Mouse (Mus musculus) intestine, postnatal 0 days (tissue): ENCODE results near the gene Snrpc. TPM values are rescaled to one million over a fixed set of nuclear protein-coding genes. Genes with fewer than 3 reads are reported as not detected.
A peak's percentile ranks its signal among the peaks of the same experiment; 100 is the strongest.

Source experiments
- ATAC-seq: fragments of 200-750 bp; cut with Nextera tagmentation; 2 replicates; pipeline ENCODE4 v1.8.0; 2017; ENCODE audit warnings: mild to moderate bottlenecking, moderate TSS enrichment, moderate library complexity
- H3K27ac ChIP-seq: fragments of 300-500 bp; sonication (generic); 2 replicates; pipeline ENCODE4 v1.5.1; 2014; ENCODE audit warnings: mild to moderate bottlenecking, low read depth, low read length, moderate library complexity
- H3K27me3 ChIP-seq: fragments of 300-500 bp; sonication (generic); replicated peaks from 2 replicates; pipeline ENCODE4 v1.6.1; 2014; ENCODE audit warnings: low read length, mixed read lengths; ENCODE audit not compliant: control insufficient read depth, insufficient read depth
- H3K36me3 ChIP-seq: fragments of 300-500 bp; sonication (generic); 2 replicates; pipeline ENCODE4 v1.6.1; 2014; ENCODE audit warnings: mild to moderate bottlenecking, moderate library complexity; ENCODE audit not compliant: control insufficient read depth, insufficient read depth
- H3K4me1 ChIP-seq: fragments of 300-500 bp; sonication (generic); replicated peaks from 2 replicates; pipeline ENCODE4 v1.6.1; 2014; ENCODE audit warnings: antibody characterized with exemption, low read length, mixed read lengths; ENCODE audit not compliant: control insufficient read depth, insufficient read depth
- H3K4me2 ChIP-seq: fragments of 300-500 bp; sonication (generic); replicated peaks from 2 replicates; pipeline ENCODE4 v1.6.1; 2014; ENCODE audit warnings: low read depth, mild to moderate bottlenecking, moderate library complexity
- H3K4me3 ChIP-seq: fragments of 300-500 bp; sonication (generic); 2 replicates; pipeline ENCODE4 v1.5.1; 2014; ENCODE audit warnings: low read depth, low read length
- H3K9ac ChIP-seq: fragments of 300-500 bp; sonication (generic); 2 replicates; pipeline ENCODE4 v1.6.1; 2014; ENCODE audit warnings: mild to moderate bottlenecking, low read depth, low read length
- H3K9me3 ChIP-seq: fragments of 300-500 bp; sonication (generic); 2 replicates; pipeline ENCODE4 v1.6.1; 2016; ENCODE audit warnings: mixed run types; ENCODE audit not compliant: control insufficient read depth
- CTCF ChIP-seq: sonication (generic); IDR thresholded peaks from 2 replicates; pipeline ENCODE4 v1.5.1; 2016; ENCODE audit warnings: low read depth, mild to moderate bottlenecking, control low read depth, antibody characterized with exemption, moderate library complexity
- WGBS: fragments of 180-500 bp; shearing (Covaris S2); extraction: QIAGEN DNeasy Blood & Tissue Kit; methylation state at CpG from one replicate; pipeline ENCODE4 v1.1.7; 2014; 5-methylcytosine and 5-hydroxymethylcytosine counted together
- polyA plus RNA-seq: library from polyadenylated mRNA; unstranded; fragments of >200 nt; fragmentation: Nextera tagmentation; extraction: Ambion mirVana; gene quantifications from 2 replicates; pipeline ENCODE4 v1.2.1, GENCODE M21; 2015

The Snrpc gene
- polyA plus RNA-seq, 1 experiment from 2014 or later, result 156 TPM

DNA sequence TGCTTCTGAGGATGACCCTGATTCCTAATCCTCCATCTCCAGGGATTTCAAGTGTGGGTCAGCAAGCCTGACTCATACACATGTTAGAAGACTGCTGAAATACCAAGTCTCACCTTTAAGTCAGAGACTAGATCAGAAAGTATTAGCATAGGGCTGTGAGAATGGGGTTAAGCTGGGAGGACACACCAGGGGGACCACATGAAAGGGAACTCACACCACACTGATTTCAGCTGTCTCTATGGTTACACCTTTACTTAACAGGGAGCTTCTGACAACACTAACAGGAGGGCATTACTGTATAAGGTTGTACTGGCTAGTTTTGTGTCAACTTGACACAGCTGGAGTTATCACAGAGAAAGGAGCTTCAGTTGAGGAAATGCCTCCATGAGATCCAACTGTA lies 23.3 kb upstream of the Snrpc start:
- Histone ChIP-seq H3K27ac (no peak overlapping the region), H3K4me2 (no peak overlapping the region), H3K4me1 (peaks cover 3% of the 10 kb centered on the region; the same call in 1 of the 2 replicates), H3K9me3 (no peaks in the 10 kb centered on the region), H3K9ac (no peak overlapping the region), H3K36me3 (no peaks in the 10 kb centered on the region), H3K4me3 (no peak overlapping the region), H3K27me3 (no peaks in the 10 kb centered on the region)
- ATAC-seq, result no peak
- no peak for TF ChIP-seq CTCF

DNA sequence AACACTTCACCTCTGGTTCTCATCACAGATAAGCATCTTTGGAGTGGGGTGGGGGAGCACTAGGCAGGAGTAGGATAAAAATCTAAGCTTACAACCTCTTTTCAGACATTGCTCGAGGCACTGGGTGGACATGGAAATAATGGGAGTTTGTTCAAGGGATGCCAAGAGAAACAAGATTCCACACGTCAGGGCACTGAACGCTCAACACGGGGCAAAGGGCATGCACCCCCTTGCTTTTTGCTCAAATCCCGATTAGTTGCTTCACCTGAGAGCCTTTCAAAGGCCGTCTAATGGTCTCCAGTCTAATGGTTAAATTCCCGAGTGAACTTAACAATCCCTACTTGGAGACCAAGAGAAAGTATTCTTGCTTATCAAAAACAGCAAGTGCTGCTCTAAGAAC lies 18.9 kb upstream of the Snrpc start:
- no peak for ATAC-seq
- WGBS, result 13% methylated on average over 7 of the region's 7 CpGs
- no peak for TF ChIP-seq CTCF

DNA sequence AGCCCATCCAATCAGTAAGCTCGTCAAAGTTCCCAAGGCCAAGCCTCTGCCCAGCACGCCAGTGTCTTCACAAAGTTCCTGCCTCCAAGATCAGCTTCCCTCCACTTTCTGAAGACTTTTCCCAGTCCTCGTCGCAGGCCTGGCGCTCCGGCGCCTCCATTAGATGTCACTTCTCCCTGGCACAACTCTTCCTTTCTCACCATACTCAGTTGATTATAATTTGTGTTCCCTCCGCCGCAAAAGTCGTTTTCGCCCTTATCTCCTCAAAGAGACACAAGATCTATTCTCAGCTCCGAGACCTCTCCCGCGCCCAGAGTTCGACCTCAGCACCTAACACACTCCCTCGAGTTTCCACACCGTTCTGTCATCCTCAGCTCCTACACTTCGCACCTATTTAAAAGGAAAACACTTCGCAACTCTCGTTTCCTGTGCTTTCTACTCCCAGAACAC lies 18.4 kb upstream of the Snrpc start:
- Histone ChIP-seq H3K4me1 (peaks cover 9% of the 10 kb centered on the region; the same call in 1 of the 2 replicates), H3K36me3 (no peaks in the 10 kb centered on the region), H3K9me3 (no peaks in the 10 kb centered on the region), H3K4me3 (peak overlapping the region; percentile 84), H3K27ac (peak overlapping the region; percentile 97), H3K27me3 (no peaks in the 10 kb centered on the region), H3K4me2 (peak overlapping the region; percentile 68), H3K9ac (peak overlapping the region; percentile 89)
- ATAC-seq, result no peak
- WGBS, result under 1% methylated on average over 20 of the region's 20 CpGs
- no peak for TF ChIP-seq CTCF

More for the DNA sequence above, 18.9 kb upstream of the Snrpc start:
- Histone ChIP-seq H3K36me3 (no peaks in the 10 kb centered on the region), H3K4me1 (peaks cover 9% of the 10 kb centered on the region; the same call in 1 of the 2 replicates), H3K4me2 (peak overlapping the region; percentile 68), H3K27me3 (no peaks in the 10 kb centered on the region), H3K4me3 (peak overlapping the region; percentile 84), H3K9ac (peak overlapping the region; percentile 89), H3K9me3 (no peaks in the 10 kb centered on the region), H3K27ac (peak overlapping the region; percentile 97)

DNA sequence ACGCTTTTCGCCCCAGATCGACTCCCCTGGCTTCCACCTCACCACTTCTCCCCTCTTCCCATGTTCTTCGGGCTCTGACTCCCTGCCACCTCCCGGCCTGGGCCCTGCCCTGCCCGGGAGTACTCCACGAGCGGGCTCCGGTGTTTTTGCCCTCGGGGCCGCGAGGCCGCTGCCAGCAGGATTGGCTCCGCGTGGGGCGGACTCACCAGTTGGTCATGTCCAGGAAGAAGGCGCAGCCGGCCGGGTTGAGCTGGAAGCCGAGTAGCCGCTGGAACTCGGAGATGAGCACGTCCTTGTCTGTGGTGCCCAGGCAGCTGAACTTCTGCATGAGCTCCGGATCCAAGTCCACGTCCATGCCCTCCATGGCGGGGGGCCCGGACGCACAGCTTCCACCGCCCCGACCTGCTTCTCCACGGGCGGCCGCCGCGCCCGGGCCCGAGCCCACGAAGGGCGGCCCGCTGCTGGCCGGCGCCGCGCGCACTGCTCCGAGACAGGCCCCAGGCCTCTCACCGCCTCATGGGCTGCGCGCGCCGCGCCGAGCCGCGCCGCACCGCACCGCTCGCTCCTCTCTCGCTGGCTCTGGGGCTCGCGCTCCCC lies 17.9 kb upstream of the Snrpc start:
- Histone ChIP-seq H3K9me3 (no peaks in the 10 kb centered on the region), H3K9ac (peak overlapping the region; percentile 89), H3K4me1 (peaks cover 9% of the 10 kb centered on the region; the same call in 1 of the 2 replicates), H3K4me2 (peak overlapping the region; percentile 68), H3K27ac (peak overlapping the region; percentile 97), H3K4me3 (peak overlapping the region; percentile 84), H3K36me3 (no peaks in the 10 kb centered on the region), H3K27me3 (no peaks in the 10 kb centered on the region)
- under 1% methylated on average over 53 of the region's 62 CpGs for WGBS
- TF ChIP-seq CTCF, result no peak
- peak; percentile 11 for ATAC-seq

DNA sequence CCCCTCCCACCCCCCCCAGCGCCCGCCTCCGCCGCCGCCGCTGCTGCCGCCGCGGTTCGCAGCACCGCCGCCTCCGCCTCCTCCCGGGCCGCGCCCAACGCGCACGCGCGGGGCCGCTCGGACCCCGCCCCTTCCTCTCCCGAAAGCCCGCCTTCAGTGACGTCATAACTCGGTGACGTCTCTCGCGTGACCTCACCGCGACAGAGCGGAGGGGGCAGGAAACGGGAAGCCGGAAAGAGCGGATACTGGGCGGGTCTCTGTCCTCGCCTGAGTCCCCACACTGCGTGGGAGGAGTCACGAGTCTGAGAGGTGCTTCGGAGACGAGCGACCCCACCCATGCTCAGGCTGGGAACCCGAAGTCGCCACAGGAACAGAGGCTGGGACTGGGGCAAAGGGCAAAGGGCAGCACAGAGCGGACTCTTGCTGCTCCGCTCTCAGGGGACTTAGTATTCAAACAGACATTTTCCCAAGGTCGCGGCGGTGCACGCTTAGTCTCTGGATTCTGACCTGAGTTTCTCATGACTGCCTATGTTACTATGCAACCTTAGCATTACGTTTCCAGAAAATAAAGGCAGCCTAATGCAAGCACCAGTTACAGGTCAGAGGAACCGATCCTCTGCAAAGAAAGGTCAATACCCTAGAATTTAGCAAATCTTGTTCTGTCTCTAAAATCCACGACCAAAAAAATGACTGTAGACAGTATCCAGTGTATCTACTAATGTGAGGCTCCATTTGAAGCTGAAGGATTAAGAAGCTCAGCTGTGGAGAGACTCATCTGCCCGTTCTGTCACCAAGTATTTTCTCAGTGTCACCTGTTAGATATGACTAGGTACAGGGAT lies 17.2 kb upstream of the Snrpc start, which contains the start of gene D17Wsu92e:
Gene D17Wsu92e (minus strand): TSS at position 81 of the 839 bp plus-strand sequence.
- Histone ChIP-seq H3K27ac (peak within 1 kb of the TSS; percentile 97), H3K4me3 (peak within 1 kb of the TSS; percentile 84), H3K9me3 (no peaks in the 10 kb centered on the region), H3K4me2 (peak within 1 kb of the TSS; percentile 68), H3K9ac (peak within 1 kb of the TSS; percentile 89), H3K27me3 (no peaks in the 10 kb centered on the region), H3K4me1 (peaks cover 9% of the 10 kb centered on the region; the same call in 1 of the 2 replicates), H3K36me3 (no peaks in the 10 kb centered on the region)
- under 1% methylated on average over 49 of the region's 56 CpGs for WGBS
- TF ChIP-seq CTCF, result peak; percentile 24; the same call in 1 of the 2 replicates
- ATAC-seq, result peak; percentile 95
